Mouse (Mus musculus) CD4-positive naive resting alpha-beta T cell, adult 57 days (primary cell): ENCODE data around the gene Olfr397. TPM values are rescaled to one million over a fixed set of nuclear protein-coding genes. Genes with fewer than 3 reads are reported as not detected.

ENCODE experiments used
- total RNA-seq: library from RNA; stranded (reverse); gene quantifications from one replicate; pipeline ENCODE4 v1.2.4, GENCODE M21; 2023

The Olfr397 gene
- total RNA-seq: not detected

DNA sequence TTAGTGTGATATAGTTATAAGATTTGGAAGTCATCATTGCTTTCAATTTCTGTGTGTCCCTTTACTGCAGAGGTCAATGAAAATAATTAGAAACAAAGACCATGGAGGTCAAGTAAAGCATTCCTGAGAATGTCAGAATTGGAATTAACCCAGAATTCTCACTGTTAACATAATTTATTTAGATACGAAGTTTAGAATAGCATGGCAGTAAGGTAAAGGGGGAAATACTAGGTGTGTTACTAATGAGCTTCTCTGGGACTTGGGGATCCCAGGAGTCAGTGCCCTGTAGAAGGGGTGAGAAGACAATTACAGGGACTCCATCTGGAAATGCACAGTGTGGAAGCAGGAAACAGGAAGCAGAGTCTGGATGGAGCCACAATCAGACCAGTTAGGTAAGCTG, at the start of gene Olfr397:
Olfr397 (plus strand) TSS at position 301 of the 400 bp plus-strand sequence.

DNA sequence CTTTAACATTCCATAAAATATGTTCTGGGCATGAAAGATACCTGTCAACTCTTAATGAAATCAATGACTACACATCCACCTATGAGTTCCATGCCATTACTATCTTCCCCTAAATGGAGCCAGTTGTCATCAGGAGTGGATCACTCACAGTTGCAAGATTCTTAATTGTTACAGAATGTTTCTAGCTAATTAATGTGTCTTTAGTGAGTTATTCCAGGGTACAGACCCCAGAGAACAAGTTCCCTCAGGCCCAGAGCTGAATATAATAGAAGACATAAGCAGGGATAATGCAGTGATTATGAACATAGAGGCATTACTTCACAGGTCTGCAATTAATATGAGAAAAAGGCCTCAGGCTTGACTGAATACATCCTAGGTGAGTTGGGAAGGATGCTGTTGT, 24.2 kb upstream of the Olfr397 start, which contains the start of gene Olfr23:
Olfr23 (plus strand) TSS at position 301 of the 400 bp plus-strand sequence.

GRCm38 (mm10) chr11:73990307-73990706, 29.7 kb downstream of the Olfr397 start, which contains the start of gene Olfr398:
Gene Olfr398 (minus strand): TSS chr11:73990407.

Other genes starting within 250 kb of the Olfr397 start
- gene Olfr389, start 180.1 kb upstream of the Olfr397 start, total RNA-seq: not detected
- not detected for gene Olfr390, start 177.9 kb upstream of the Olfr397 start, total RNA-seq
- not detected for gene Olfr391-ps, start 157.8 kb upstream of the Olfr397 start, total RNA-seq
- gene Olfr392, start 143.8 kb upstream of the Olfr397 start, total RNA-seq: not detected
- not detected for gene Olfr393, start 109.4 kb upstream of the Olfr397 start, total RNA-seq
- not detected for gene Olfr394, start 70.0 kb upstream of the Olfr397 start, total RNA-seq
- gene Olfr395, start 51.5 kb upstream of the Olfr397 start, total RNA-seq: not detected
- not detected for gene Olfr23, start 24.1 kb upstream of the Olfr397 start, total RNA-seq
- gene Olfr398, start 29.6 kb downstream of the Olfr397 start, total RNA-seq: not detected
- not detected for gene Olfr139, start 95.7 kb downstream of the Olfr397 start, total RNA-seq
- gene Olfr399, start 95.8 kb downstream of the Olfr397 start, total RNA-seq: not detected
- gene Zfp616, start 109.1 kb downstream of the Olfr397 start, total RNA-seq: not detected
- gene Olfr401, start 152.9 kb downstream of the Olfr397 start, total RNA-seq: not detected
- gene Olfr402, start 192.7 kb downstream of the Olfr397 start, total RNA-seq: not detected
- not detected for gene Olfr403, start 225.4 kb downstream of the Olfr397 start, total RNA-seq